Mouse (Mus musculus) limb, embryonic 13.5 days (tissue): ENCODE measurements around the gene Cntn3. TPM values are rescaled to one million over a fixed set of nuclear protein-coding genes. Genes with fewer than 3 reads are reported as not detected.

Experiments used
- ATAC-seq: fragments of 200-750 bp; cut with Nextera tagmentation; 2 replicates; pipeline ENCODE4 v1.8.0; 2017; ENCODE audit warnings: low read depth, moderate number of reproducible peaks, moderate TSS enrichment; ENCODE audit not compliant: low FRiP score
- H3K27ac ChIP-seq: fragments of 300-500 bp; sonication (generic); 2 replicates; pipeline ENCODE4 v1.5.1; 2015; ENCODE audit warnings: inconsistent platforms, mild to moderate bottlenecking, moderate library complexity
- H3K27me3 ChIP-seq: fragments of 300-500 bp; sonication (generic); 2 replicates; pipeline ENCODE4 v1.6.1; 2015; ENCODE audit warnings: mild to moderate bottlenecking, inconsistent platforms
- H3K36me3 ChIP-seq: fragments of 300-500 bp; sonication (generic); 2 replicates; pipeline ENCODE4 v1.6.1; 2015; ENCODE audit warnings: inconsistent platforms, mild to moderate bottlenecking, moderate library complexity
- H3K4me1 ChIP-seq: fragments of 300-500 bp; sonication (generic); 2 replicates; pipeline ENCODE4 v1.6.1; 2015; ENCODE audit warnings: inconsistent platforms
- H3K4me2 ChIP-seq: fragments of 300-500 bp; sonication (generic); replicated peaks from 2 replicates; pipeline ENCODE4 v1.6.1; 2015; ENCODE audit warnings: inconsistent platforms, mild to moderate bottlenecking, moderate library complexity
- H3K4me3 ChIP-seq: fragments of 300-500 bp; sonication (generic); 2 replicates; pipeline ENCODE4 v1.5.1; 2015; ENCODE audit warnings: moderate library complexity, mild to moderate bottlenecking, inconsistent platforms
- H3K9ac ChIP-seq: fragments of 300-500 bp; sonication (generic); 2 replicates; pipeline ENCODE4 v1.6.1; 2015; ENCODE audit warnings: mild to moderate bottlenecking, inconsistent platforms
- H3K9me3 ChIP-seq: fragments of 300-500 bp; sonication (generic); 2 replicates; pipeline ENCODE4 v1.6.1; 2016; ENCODE audit warnings: inconsistent platforms
- WGBS: fragments of 180-500 bp; shearing (Covaris S2); methylation state at CpG from one replicate; pipeline ENCODE4 v1.1.7; 2015; 5-methylcytosine and 5-hydroxymethylcytosine counted together
- polyA plus RNA-seq: library from polyadenylated mRNA; unstranded; fragments of >200 nt; fragmentation: Nextera tagmentation; extraction: Ambion mirVana; gene quantifications from 2 replicates; pipeline ENCODE4 v1.2.1, GENCODE M21; 2015

Cntn3 gene
- polyA plus RNA-seq, 1 experiment from 2014 or later = 1.9 TPM

- Histone ChIP-seq H3K27me3 (no peaks in the 10 kb centered on the region), H3K27ac (no peak overlapping the region), H3K4me1 (no peaks in the 10 kb centered on the region), H3K4me3 (no peak overlapping the region), H3K36me3 (no peaks in the 10 kb centered on the region), H3K9ac (no peak overlapping the region), H3K4me2 (no peak overlapping the region), H3K9me3 (no peaks in the 10 kb centered on the region)
- ATAC-seq = no peak
- WGBS = 45% methylated on average over 1 of the region's 1 CpGs
These were observed 151.1 kb downstream of the Cntn3 start for GRCm38 (mm10) chr6:102421781-102422180.

- Histone ChIP-seq H3K4me1 (no peaks in the 10 kb centered on the region), H3K27me3 (no peaks in the 10 kb centered on the region), H3K4me2 (no peak overlapping the region), H3K9ac (no peak overlapping the region), H3K27ac (no peak overlapping the region), H3K36me3 (no peaks in the 10 kb centered on the region), H3K9me3 (no peaks in the 10 kb centered on the region), H3K4me3 (no peak overlapping the region)
- no peak for ATAC-seq
- WGBS = 83% methylated on average over 4 of the region's 4 CpGs
These were observed 184.3 kb downstream of the Cntn3 start for GRCm38 (mm10) chr6:102388590-102388989.

- Histone ChIP-seq H3K36me3 (no peaks in the 10 kb centered on the region), H3K27ac (no peak overlapping the region), H3K4me1 (0 out of 2 replicates have a peak, but pooled peaks cover 15% of the 10 kb centered on the region), H3K4me2 (no peak overlapping the region), H3K27me3 (no peaks in the 10 kb centered on the region), H3K9ac (no peak overlapping the region), H3K9me3 (no peaks in the 10 kb centered on the region), H3K4me3 (no peak overlapping the region)
- WGBS = 40% methylated on average over 1 of the region's 1 CpGs
- no peak for ATAC-seq
These were observed 200.8 kb downstream of the Cntn3 start for GRCm38 (mm10) chr6:102372112-102372511.

- no peak overlapping the region for H3K27ac ChIP-seq
- no peak for ATAC-seq
- no peaks in the 10 kb centered on the region for H3K9me3 ChIP-seq
- H3K4me3 ChIP-seq = no peak overlapping the region
- H3K4me1 ChIP-seq = no peaks in the 10 kb centered on the region
- no peak overlapping the region for H3K9ac ChIP-seq
- no peaks in the 10 kb centered on the region for H3K27me3 ChIP-seq
- no peak overlapping the region for H3K4me2 ChIP-seq
- H3K36me3 ChIP-seq = no peaks in the 10 kb centered on the region
These were observed 209.0 kb downstream of the Cntn3 start for GRCm38 (mm10) chr6:102363880-102364279.

GRCm38 (mm10) chr6:102363291-102363832, 209.5 kb downstream of the Cntn3 start:
- no peak overlapping the region for H3K27ac ChIP-seq
- 82% methylated on average over 3 of the region's 3 CpGs for WGBS
- ATAC-seq = no peak

GRCm38 (mm10) chr6:102332144-102332543, 240.8 kb downstream of the Cntn3 start:
- Histone ChIP-seq H3K4me3 (no peak overlapping the region), H3K4me1 (no peaks in the 10 kb centered on the region), H3K27me3 (no peaks in the 10 kb centered on the region), H3K9me3 (no peaks in the 10 kb centered on the region), H3K27ac (no peak overlapping the region), H3K9ac (no peak overlapping the region), H3K36me3 (no peaks in the 10 kb centered on the region), H3K4me2 (no peak overlapping the region)
- no peak for ATAC-seq
- 64% methylated on average over 3 of the region's 3 CpGs for WGBS

More at GRCm38 (mm10) chr6:102363291-102363832, 209.5 kb downstream of the Cntn3 start:
- no peaks in the 10 kb centered on the region for H3K36me3 ChIP-seq
- no peak overlapping the region for H3K4me3 ChIP-seq
- no peak overlapping the region for H3K9ac ChIP-seq
- H3K4me1 ChIP-seq = no peaks in the 10 kb centered on the region
- H3K4me2 ChIP-seq = no peak overlapping the region
- no peaks in the 10 kb centered on the region for H3K27me3 ChIP-seq
- H3K9me3 ChIP-seq = no peaks in the 10 kb centered on the region

- Histone ChIP-seq H3K9ac (no peak overlapping the region), H3K4me3 (no peak overlapping the region), H3K27me3 (no peaks in the 10 kb centered on the region), H3K4me2 (no peak overlapping the region), H3K27ac (no peak overlapping the region), H3K36me3 (no peaks in the 10 kb centered on the region), H3K9me3 (no peaks in the 10 kb centered on the region), H3K4me1 (no peaks in the 10 kb centered on the region)
- 73% methylated on average over 2 of the region's 2 CpGs for WGBS
- ATAC-seq = no peak
These were observed 246.2 kb downstream of the Cntn3 start for GRCm38 (mm10) chr6:102326711-102327110.

- ATAC-seq = no peak
- Histone ChIP-seq H3K36me3 (no peaks in the 10 kb centered on the region), H3K9ac (no peak overlapping the region), H3K4me1 (no peaks in the 10 kb centered on the region), H3K27me3 (no peaks in the 10 kb centered on the region), H3K4me2 (no peak overlapping the region), H3K9me3 (no peaks in the 10 kb centered on the region), H3K4me3 (no peak overlapping the region), H3K27ac (no peak overlapping the region)
- 70% methylated on average over 4 of the region's 4 CpGs for WGBS
These were observed 250.2 kb downstream of the Cntn3 start for GRCm38 (mm10) chr6:102322614-102323284.

GRCm38 (mm10) chr6:102319755-102320154, 253.1 kb downstream of the Cntn3 start:
- no peak overlapping the region for H3K27ac ChIP-seq
- H3K27me3 ChIP-seq = no peaks in the 10 kb centered on the region
- no peak for ATAC-seq
- no peaks in the 10 kb centered on the region for H3K4me1 ChIP-seq
- H3K9me3 ChIP-seq = no peaks in the 10 kb centered on the region
- H3K36me3 ChIP-seq = no peaks in the 10 kb centered on the region
- H3K9ac ChIP-seq = no peak overlapping the region
- H3K4me2 ChIP-seq = no peak overlapping the region
- no peak overlapping the region for H3K4me3 ChIP-seq
- WGBS = 77% methylated on average over 3 of the region's 3 CpGs

- no peak overlapping the region for H3K4me3 ChIP-seq
- H3K4me2 ChIP-seq = no peak overlapping the region
- H3K36me3 ChIP-seq = no peaks in the 10 kb centered on the region
- no peaks in the 10 kb centered on the region for H3K4me1 ChIP-seq
- ATAC-seq = no peak
- no peaks in the 10 kb centered on the region for H3K9me3 ChIP-seq
- H3K27ac ChIP-seq = no peak overlapping the region
- no peak overlapping the region for H3K9ac ChIP-seq
- no peaks in the 10 kb centered on the region for H3K27me3 ChIP-seq
- 59% methylated on average over 2 of the region's 2 CpGs for WGBS
These were observed 290.0 kb downstream of the Cntn3 start for GRCm38 (mm10) chr6:102282889-102283288.

- Histone ChIP-seq H3K27ac (no peak overlapping the region), H3K36me3 (no peaks in the 10 kb centered on the region), H3K4me3 (no peak overlapping the region), H3K4me2 (no peak overlapping the region), H3K9me3 (no peaks in the 10 kb centered on the region), H3K4me1 (no peaks in the 10 kb centered on the region), H3K27me3 (no peaks in the 10 kb centered on the region), H3K9ac (no peak overlapping the region)
- ATAC-seq = no peak
- WGBS = 78% methylated on average over 1 of the region's 1 CpGs
These were observed 341.9 kb downstream of the Cntn3 start for GRCm38 (mm10) chr6:102231015-102231414.

GRCm38 (mm10) chr6:102186316-102186715, 386.6 kb downstream of the Cntn3 start:
- no peaks in the 10 kb centered on the region for H3K36me3 ChIP-seq
- 66% methylated on average over 1 of the region's 1 CpGs for WGBS
- H3K9ac ChIP-seq = no peak overlapping the region
- no peaks in the 10 kb centered on the region for H3K4me1 ChIP-seq
- H3K9me3 ChIP-seq = no peaks in the 10 kb centered on the region
- H3K4me3 ChIP-seq = no peak overlapping the region
- H3K27me3 ChIP-seq = no peaks in the 10 kb centered on the region
- no peak overlapping the region for H3K4me2 ChIP-seq
- no peak overlapping the region for H3K27ac ChIP-seq
- ATAC-seq = no peak

- H3K9me3 ChIP-seq = no peaks in the 10 kb centered on the region
- no peaks in the 10 kb centered on the region for H3K4me1 ChIP-seq
- no peak overlapping the region for H3K9ac ChIP-seq
- H3K36me3 ChIP-seq = no peaks in the 10 kb centered on the region
- no peak for ATAC-seq
- H3K4me2 ChIP-seq = no peak overlapping the region
- no peaks in the 10 kb centered on the region for H3K27me3 ChIP-seq
- 36% methylated on average over 6 of the region's 6 CpGs for WGBS
- H3K4me3 ChIP-seq = no peak overlapping the region
- no peak overlapping the region for H3K27ac ChIP-seq
These were observed 402.0 kb downstream of the Cntn3 start for GRCm38 (mm10) chr6:102170913-102171312.
